Mouse (Mus musculus): ENCODE measurements around the gene Ube4b.
"Not testable (repeated sequence)": the region's sequence is repeated elsewhere in the genome, so short reads cannot be mapped to it uniquely, and the experiment has no call there.

Ube4b gene

GRCm38 (mm10) chr4:149426325-149427199 is at the start of gene Ube4b:
Gene Ube4b (minus strand): TSS chr4:149426749.
- DNase-seq (ENCODE audit: low spot score), result peak; percentile 93

- no peak for DNase-seq (ENCODE audit: low spot score)
These were observed 48.5 kb upstream of the Ube4b start for GRCm38 (mm10) chr4:149475096-149475495.

- no peak for DNase-seq (ENCODE audit: low spot score)
These were observed 43.0 kb upstream of the Ube4b start for GRCm38 (mm10) chr4:149469557-149469956.

- DNase-seq (ENCODE audit: low spot score), result no peak
These were observed 36.9 kb upstream of the Ube4b start for GRCm38 (mm10) chr4:149463435-149463950.

- DNase-seq (ENCODE audit: low spot score), result no peak
These were observed 35.9 kb upstream of the Ube4b start for GRCm38 (mm10) chr4:149462305-149462971.

GRCm38 (mm10) chr4:149461579-149462304 is 35.2 kb upstream of the Ube4b start:
- DNase-seq (ENCODE audit: low spot score), result no peak

- DNase-seq (ENCODE audit: low spot score), result not testable (repeated sequence)
These were observed 33.9 kb upstream of the Ube4b start for GRCm38 (mm10) chr4:149460475-149460874.

GRCm38 (mm10) chr4:149459425-149459824 is 32.9 kb upstream of the Ube4b start:
- DNase-seq (ENCODE audit: low spot score), result no peak

- no peak for DNase-seq (ENCODE audit: low spot score)
These were observed 32.0 kb upstream of the Ube4b start for GRCm38 (mm10) chr4:149458526-149458925.

- DNase-seq (ENCODE audit: low spot score), result peak; percentile 31
These were observed 31.4 kb upstream of the Ube4b start for GRCm38 (mm10) chr4:149457831-149458430.

- DNase-seq (ENCODE audit: low spot score), result not testable (repeated sequence)
These were observed 30.6 kb upstream of the Ube4b start for GRCm38 (mm10) chr4:149457163-149457562.

- no peak for DNase-seq (ENCODE audit: low spot score)
These were observed 28.3 kb upstream of the Ube4b start, which contains the start of gene Rbp7 for GRCm38 (mm10) chr4:149454879-149455278. Gene Rbp7 (minus strand): TSS chr4:149454978.

GRCm38 (mm10) chr4:149454263-149454662 is 27.7 kb upstream of the Ube4b start:
- no peak for DNase-seq (ENCODE audit: low spot score)

GRCm38 (mm10) chr4:149453656-149454055 is 27.1 kb upstream of the Ube4b start:
- peak; percentile 31 for DNase-seq (ENCODE audit: low spot score)

GRCm38 (mm10) chr4:149450636-149451035 is 24.1 kb upstream of the Ube4b start:
- DNase-seq (ENCODE audit: low spot score), result no peak

- DNase-seq (ENCODE audit: low spot score), result no peak
These were observed 19.8 kb upstream of the Ube4b start for GRCm38 (mm10) chr4:149446309-149446708.

- peak; percentile 35 for DNase-seq (ENCODE audit: low spot score)
These were observed 19.3 kb upstream of the Ube4b start for GRCm38 (mm10) chr4:149445868-149446267.

GRCm38 (mm10) chr4:149444964-149445701 is 18.6 kb upstream of the Ube4b start:
- DNase-seq (ENCODE audit: low spot score), result peak; percentile 77

GRCm38 (mm10) chr4:149444465-149444864 is 17.9 kb upstream of the Ube4b start:
- DNase-seq (ENCODE audit: low spot score), result no peak

- DNase-seq (ENCODE audit: low spot score), result no peak
These were observed 15.9 kb upstream of the Ube4b start for GRCm38 (mm10) chr4:149442436-149442835.

GRCm38 (mm10) chr4:149440576-149440975 is 14.0 kb upstream of the Ube4b start:
- no peak for DNase-seq (ENCODE audit: low spot score)
